Mouse (Mus musculus) stomach, postnatal 0 days (tissue): ENCODE measurements around the gene Nckap5. TPM values are rescaled to one million over a fixed set of nuclear protein-coding genes. Genes with fewer than 3 reads are reported as not detected.

Source experiments
- ATAC-seq: fragments of 200-750 bp; cut with Nextera tagmentation; 2 replicates; pipeline ENCODE4 v1.8.0; 2017; ENCODE audit not compliant: low FRiP score, low TSS enrichment
- DNase-seq: peaks from one replicate; pipeline ENCODE4 v3.0.0-alpha.2; 2016; ENCODE audit warnings: low spot score
- H3K27ac ChIP-seq: fragments of 300-500 bp; sonication (generic); replicated peaks from 2 replicates; pipeline ENCODE4 v1.5.1; 2014; ENCODE audit warnings: mild to moderate bottlenecking, control low read depth
- H3K27me3 ChIP-seq: fragments of 300-500 bp; sonication (generic); 2 replicates; pipeline ENCODE4 v1.6.1; 2014; ENCODE audit warnings: low read length; ENCODE audit not compliant: control insufficient read depth, insufficient read depth
- H3K36me3 ChIP-seq: fragments of 300-500 bp; sonication (generic); 2 replicates; pipeline ENCODE4 v1.6.1; 2014; ENCODE audit warnings: low read length, mixed read lengths; ENCODE audit not compliant: control insufficient read depth, insufficient read depth
- H3K4me1 ChIP-seq: fragments of 300-500 bp; sonication (generic); replicated peaks from 2 replicates; pipeline ENCODE4 v1.6.1; 2014; ENCODE audit warnings: antibody characterized with exemption; ENCODE audit not compliant: control insufficient read depth, insufficient read depth
- H3K4me2 ChIP-seq: fragments of 300-500 bp; sonication (generic); replicated peaks from 2 replicates; pipeline ENCODE4 v1.6.1; 2014; ENCODE audit warnings: low read depth, mild to moderate bottlenecking, control low read depth, moderate library complexity
- H3K4me3 ChIP-seq: fragments of 300-500 bp; sonication (generic); 2 replicates; pipeline ENCODE4 v1.5.1; 2014; ENCODE audit warnings: low read depth, low read length, control low read depth
- H3K9ac ChIP-seq: fragments of 300-500 bp; sonication (generic); 2 replicates; pipeline ENCODE4 v1.6.1; 2014; ENCODE audit warnings: mild to moderate bottlenecking, low read length, control low read depth, mixed read lengths
- H3K9me3 ChIP-seq: fragments of 300-500 bp; sonication (generic); 2 replicates; pipeline ENCODE4 v1.6.1; 2016; ENCODE audit warnings: low read length; ENCODE audit not compliant: control insufficient read depth
- CTCF ChIP-seq: IDR thresholded peaks from 2 replicates; pipeline ENCODE4 v1.5.1; 2016; ENCODE audit warnings: antibody characterized with exemption, low read depth, mild to moderate bottlenecking, moderate library complexity
- EP300 ChIP-seq: optimal IDR thresholded peaks from 2 replicates; pipeline ENCODE3; 2016; ENCODE audit warnings: antibody characterized with exemption
- WGBS: fragments of 180-500 bp; shearing (Covaris S2); extraction: QIAGEN DNeasy Blood & Tissue Kit; methylation state at CpG from one replicate; pipeline ENCODE4 v1.1.7; 2014; 5-methylcytosine and 5-hydroxymethylcytosine counted together
- polyA plus RNA-seq: library from polyadenylated mRNA; unstranded; fragments of >200 nt; fragmentation: Nextera tagmentation; extraction: Ambion mirVana; gene quantifications from 2 replicates; pipeline ENCODE4 v1.2.1, GENCODE M21; 2015

Nckap5 gene
- polyA plus RNA-seq, 1 experiment from 2014 or later = 1.9 TPM

GRCm38 (mm10) chr1:126603771-126604515, 226.7 kb downstream of the Nckap5 start:
- no peak for DNase-seq
- Histone ChIP-seq H3K4me1 (no peaks in the 10 kb centered on the region), H3K27ac (no peak overlapping the region), H3K9ac (no peak overlapping the region), H3K4me2 (peak overlapping the region; percentile 14; the same call in 1 of the 2 replicates), H3K36me3 (no peaks in the 10 kb centered on the region), H3K4me3 (no peak overlapping the region), H3K27me3 (no peaks in the 10 kb centered on the region), H3K9me3 (no peaks in the 10 kb centered on the region)
- 81% methylated on average over 7 of the region's 7 CpGs for WGBS
- no peak for TF ChIP-seq CTCF
- TF ChIP-seq EP300 = no peak
- ATAC-seq = no peak

- H3K4me1 ChIP-seq = no peaks in the 10 kb centered on the region
- H3K27me3 ChIP-seq = no peaks in the 10 kb centered on the region
- no peak overlapping the region for H3K9ac ChIP-seq
- no peak overlapping the region for H3K4me2 ChIP-seq
- no peaks in the 10 kb centered on the region for H3K36me3 ChIP-seq
- WGBS = 75% methylated on average over 4 of the region's 4 CpGs
- no peak overlapping the region for H3K27ac ChIP-seq
- TF ChIP-seq CTCF = no peak
- no peak for TF ChIP-seq EP300
- ATAC-seq (no peak), DNase-seq (peak; percentile 1)
- no peaks in the 10 kb centered on the region for H3K9me3 ChIP-seq
- no peak overlapping the region for H3K4me3 ChIP-seq
Measured at GRCm38 (mm10) chr1:126600596-126600995, 230.0 kb downstream of the Nckap5 start.

GRCm38 (mm10) chr1:126597376-126597775, 233.2 kb downstream of the Nckap5 start:
- WGBS = 30% methylated on average over 3 of the region's 3 CpGs
- Histone ChIP-seq H3K27ac (no peak overlapping the region), H3K4me2 (no peak overlapping the region), H3K4me1 (peaks cover 5% of the 10 kb centered on the region; the same call in 1 of the 2 replicates), H3K9me3 (no peaks in the 10 kb centered on the region), H3K27me3 (no peaks in the 10 kb centered on the region), H3K9ac (no peak overlapping the region), H3K36me3 (no peaks in the 10 kb centered on the region), H3K4me3 (no peak overlapping the region)
- DNase-seq = no peak
- no peak for ATAC-seq
- TF ChIP-seq EP300 (no peak), CTCF (no peak)

- no peaks in the 10 kb centered on the region for H3K36me3 ChIP-seq
- no peaks in the 10 kb centered on the region for H3K27me3 ChIP-seq
- no peak overlapping the region for H3K27ac ChIP-seq
- DNase-seq (no peak), ATAC-seq (no peak)
- WGBS = 64% methylated on average over 3 of the region's 3 CpGs
- peaks cover 5% of the 10 kb centered on the region; the same call in 1 of the 2 replicates for H3K4me1 ChIP-seq
- no peak overlapping the region for H3K4me2 ChIP-seq
- no peak overlapping the region for H3K4me3 ChIP-seq
- H3K9ac ChIP-seq = no peak overlapping the region
- no peaks in the 10 kb centered on the region for H3K9me3 ChIP-seq
- TF ChIP-seq CTCF (no peak), EP300 (no peak)
Measured at GRCm38 (mm10) chr1:126594796-126595195, 235.8 kb downstream of the Nckap5 start.

- DNase-seq = peak; percentile 45
- ATAC-seq = 0 out of 2 replicates have a peak, but pooled peaks have one; percentile 25
- no peak overlapping the region for H3K4me3 ChIP-seq
- H3K27ac ChIP-seq = peak overlapping the region; percentile 65
- H3K4me2 ChIP-seq = no peak overlapping the region
- no peak overlapping the region for H3K9ac ChIP-seq
- H3K9me3 ChIP-seq = no peaks in the 10 kb centered on the region
- H3K4me1 ChIP-seq = peaks cover 5% of the 10 kb centered on the region; the same call in 1 of the 2 replicates
- WGBS = 21% methylated on average over 7 of the region's 7 CpGs
- no peaks in the 10 kb centered on the region for H3K27me3 ChIP-seq
- no peaks in the 10 kb centered on the region for H3K36me3 ChIP-seq
- TF ChIP-seq CTCF (no peak), EP300 (no peak)
Measured at GRCm38 (mm10) chr1:126593044-126593805, 237.4 kb downstream of the Nckap5 start.

- DNase-seq = no peak
- 62% methylated on average over 3 of the region's 3 CpGs for WGBS
- TF ChIP-seq CTCF (no peak), EP300 (no peak)
- no peak overlapping the region for H3K4me2 ChIP-seq
- H3K4me1 ChIP-seq = peaks cover 5% of the 10 kb centered on the region; the same call in 1 of the 2 replicates
- no peaks in the 10 kb centered on the region for H3K27me3 ChIP-seq
- peak overlapping the region; percentile 53; the same call in 1 of the 2 replicates for H3K27ac ChIP-seq
- no peaks in the 10 kb centered on the region for H3K36me3 ChIP-seq
- no peak overlapping the region for H3K9ac ChIP-seq
- no peak; the same call in 1 of the 2 replicates for ATAC-seq
- H3K4me3 ChIP-seq = no peak overlapping the region
- H3K9me3 ChIP-seq = no peaks in the 10 kb centered on the region
Measured at GRCm38 (mm10) chr1:126590911-126591310, 239.7 kb downstream of the Nckap5 start.
